8 mouse cellular contexts compared by ENCODE assay signal in genomic region chr12:108793453-108793941, GRCm38 (mm10). TPM values are rescaled to one million over a fixed set of nuclear protein-coding genes. Genes with fewer than 3 reads are reported as not detected.
DNase-seq lines count a peak whose midpoint lies in the region; ATAC-seq lines count a peak whose summit lies in the region.

No protein-coding gene starts in this region.

- peaks cover 3% of the 10 kb centered on the region; the same call in 1 of the 2 replicates for H3K9me3 ChIP-seq in megakaryocyte, embryonic 14.5 days
- H3K9me3 ChIP-seq in embryonic facial prominence, embryonic 11.5 days (replicated peaks; ENCODE audit: control insufficient read depth, low read length): no peaks in the 10 kb centered on the region
- no peaks in the 10 kb centered on the region for H3K9me3 ChIP-seq in heart, embryonic 16.5 days (replicated peaks; ENCODE audit: control insufficient read depth, low read length)

- 1% methylated on average over 42 of the region's 71 CpGs for WGBS in embryonic facial prominence, embryonic 11.5 days
- WGBS in heart, embryonic 16.5 days: under 1% methylated on average over 64 of the region's 71 CpGs

- H3K4me1 ChIP-seq in megakaryocyte, embryonic 14.5 days: peaks cover 49% of the 10 kb centered on the region
- peaks cover 5% of the 10 kb centered on the region; the same call in 1 of the 2 replicates for H3K4me1 ChIP-seq in embryonic facial prominence, embryonic 11.5 days (ENCODE audit: control insufficient read depth, insufficient read depth, low read length)
- peaks cover 19% of the 10 kb centered on the region for H3K4me1 ChIP-seq in heart, embryonic 16.5 days (ENCODE audit: control insufficient read depth, insufficient read depth, low read length)

- H3K9ac ChIP-seq in embryonic facial prominence, embryonic 11.5 days (replicated peaks; ENCODE audit: low read length): peak overlapping the region; percentile 91
- peak overlapping the region; percentile 88 for H3K9ac ChIP-seq in heart, embryonic 16.5 days (ENCODE audit: low read length)

- H3K27me3 ChIP-seq in megakaryocyte, embryonic 14.5 days (replicated peaks): no peaks in the 10 kb centered on the region
- no peaks in the 10 kb centered on the region for H3K27me3 ChIP-seq in embryonic facial prominence, embryonic 11.5 days (ENCODE audit: control insufficient read depth, insufficient read depth, low read length)
- no peaks in the 10 kb centered on the region for H3K27me3 ChIP-seq in heart, embryonic 16.5 days (ENCODE audit: control insufficient read depth, insufficient read depth, low read length)

- H3K36me3 ChIP-seq in megakaryocyte, embryonic 14.5 days (replicated peaks; ENCODE audit: low read length): peaks cover 15% of the 10 kb centered on the region
- H3K36me3 ChIP-seq in embryonic facial prominence, embryonic 11.5 days (replicated peaks; ENCODE audit: control insufficient read depth, insufficient read depth, low read depth, low read length): no peaks in the 10 kb centered on the region
- peaks cover 3% of the 10 kb centered on the region; the same call in 1 of the 2 replicates for H3K36me3 ChIP-seq in heart, embryonic 16.5 days (ENCODE audit: control insufficient read depth, insufficient read depth)

- peak overlapping the region; percentile 36 for H3K4me2 ChIP-seq in embryonic facial prominence, embryonic 11.5 days (ENCODE audit: low read depth, low read length)
- H3K4me2 ChIP-seq in heart, embryonic 16.5 days (ENCODE audit: low read depth, low read length): peak overlapping the region; percentile 51

- DNase-seq in embryonic facial prominence, embryonic 11.5 days (ENCODE audit: low spot score): no peak
- DNase-seq in layer of hippocampus, postnatal 10 days (ENCODE audit: low spot score in 2 of 2): peak; percentile 41 to 59
- DNase-seq in lung, postnatal 4 days: peak; percentile 39 to 55
- peak; percentile 30 for DNase-seq in spleen, adult 12 weeks (ENCODE audit: low spot score)

- H3K4me3 ChIP-seq in megakaryocyte, embryonic 14.5 days (replicated peaks): peak overlapping the region; percentile 100
- peak overlapping the region; percentile 99 for H3K4me3 ChIP-seq in embryonic facial prominence, embryonic 11.5 days (ENCODE audit: low read depth, low read length)
- peak overlapping the region; percentile 79 for H3K4me3 ChIP-seq in heart, embryonic 16.5 days (ENCODE audit: low read length)

- peak overlapping the region; percentile 99 for H3K27ac ChIP-seq in embryonic facial prominence, embryonic 11.5 days (replicated peaks; ENCODE audit: low read depth, low read length)
- peak overlapping the region; percentile 99 for H3K27ac ChIP-seq in heart, embryonic 16.5 days (ENCODE audit: low read length)

- no peak for ATAC-seq in megakaryocyte, adult 5-6 weeks (ENCODE audit: poor library complexity, severe bottlenecking)
- no peak for ATAC-seq in embryonic facial prominence, embryonic 11.5 days (replicated peaks; ENCODE audit: insufficient number of reproducible peaks, low FRiP score, low TSS enrichment, low read depth)
- no peak for ATAC-seq in heart, embryonic 16.5 days (replicated peaks; ENCODE audit: extremely low read depth, insufficient read depth, low FRiP score)
- ATAC-seq in monocyte, adult 5-6 weeks (replicated peaks; ENCODE audit: insufficient number of reproducible peaks, low FRiP score, low TSS enrichment, poor library complexity, severe bottlenecking): no peak

RNA-seq across cellular contexts. Expression of gene Yy1, which starts 0.7 kb away (rescaled TPM):
- 16.0 and 25.6 TPM in 2 replicates for polyA plus RNA-seq in megakaryocyte, embryonic 14.5 days (2012; ENCODE audit: insufficient read depth, low replicate concordance)
- total RNA-seq in megakaryocyte, adult 5-6 weeks (2015): 67.2 and 70.7 TPM in 2 replicates
- 40.3 and 50.5 TPM in 2 replicates for total RNA-seq in megakaryocyte, adult 5-6 weeks (2017)
- polyA plus RNA-seq in embryonic facial prominence, embryonic 11.5 days (2014; fragmentation: Nextera tagmentation; extraction: Ambion mirVana): 19.3 and 20.2 TPM in 2 replicates
- 11.7 and 12.5 TPM in 2 replicates for polyA plus RNA-seq in heart, embryonic 16.5 days (2015; fragmentation: Nextera tagmentation; extraction: Ambion mirVana)
- 10 to 100 TPM; 53.5 to 54.5 TPM for total RNA-seq in layer of hippocampus, postnatal 10 days (2021)
- total RNA-seq in monocyte, adult 5-6 weeks (2017): 51.4 to 60.9 TPM (median 60.3 TPM) in 3 replicates

RNA-seq across cellular contexts. Expression of gene Slc25a29, which starts 42.2 kb away (rescaled TPM):
- 1.4 and 1.5 TPM in 2 replicates for polyA plus RNA-seq in megakaryocyte, embryonic 14.5 days (2012; ENCODE audit: insufficient read depth, low replicate concordance)
- 0.48 and 0.56 TPM in 2 replicates for total RNA-seq in megakaryocyte, adult 5-6 weeks (2015)
- 0.16 TPM in 1 of 2 replicates, not detected in the other for total RNA-seq in megakaryocyte, adult 5-6 weeks (2017)
- polyA plus RNA-seq in embryonic facial prominence, embryonic 11.5 days (2014; fragmentation: Nextera tagmentation; extraction: Ambion mirVana): 11.9 and 13.9 TPM in 2 replicates
- polyA plus RNA-seq in heart, embryonic 16.5 days (2015; fragmentation: Nextera tagmentation; extraction: Ambion mirVana): 4.2 and 4.3 TPM in 2 replicates
- 10 to 100 TPM; 15.3 to 16.4 TPM for total RNA-seq in layer of hippocampus, postnatal 10 days (2021)
- total RNA-seq in monocyte, adult 5-6 weeks (2017): 0.11 to 1.8 TPM in 2 of 3 replicates, not detected in the other

RNA-seq across cellular contexts. Expression of gene Slc25a47, which starts 42.3 kb away (rescaled TPM):
- 1.2 TPM in 2 replicates for polyA plus RNA-seq in megakaryocyte, embryonic 14.5 days (2012; ENCODE audit: insufficient read depth, low replicate concordance)
- 0.22 and 0.52 TPM in 2 replicates for total RNA-seq in megakaryocyte, adult 5-6 weeks (2015)
- total RNA-seq in megakaryocyte, adult 5-6 weeks (2017): 0.45 and 0.59 TPM in 2 replicates
- 11.8 and 13.2 TPM in 2 replicates for polyA plus RNA-seq in embryonic facial prominence, embryonic 11.5 days (2014; fragmentation: Nextera tagmentation; extraction: Ambion mirVana)
- 5.8 and 6.6 TPM in 2 replicates for polyA plus RNA-seq in heart, embryonic 16.5 days (2015; fragmentation: Nextera tagmentation; extraction: Ambion mirVana)
- 1 to 10 TPM; 8.7 to 8.8 TPM for total RNA-seq in layer of hippocampus, postnatal 10 days (2021)
- total RNA-seq in monocyte, adult 5-6 weeks (2017): 0.48 to 1.3 TPM in 2 of 3 replicates, not detected in the other
